Mouse (Mus musculus): ENCODE measurements around the gene Rbfox2. TPM values are rescaled to one million over a fixed set of nuclear protein-coding genes. Genes with fewer than 3 reads are reported as not detected.

Gene Rbfox2
- polyA plus RNA-seq, 1 experiment from 2014 or later: 16.8 TPM

GRCm38 (mm10) chr15:77154248-77154785 lies 152.5 kb downstream of the Rbfox2 start:
- Histone ChIP-seq H3K27me3 (replicated peaks; ENCODE audit: control insufficient read depth, insufficient read depth, low read length) (no peaks in the 10 kb centered on the region), H3K9me3 (ENCODE audit: control insufficient read depth) (no peaks in the 10 kb centered on the region), H3K27ac (ENCODE audit: low read depth, low read length) (no peak overlapping the region), H3K4me1 (replicated peaks; ENCODE audit: control insufficient read depth, insufficient read depth, low read length) (0 out of 2 replicates have a peak, but pooled peaks cover 5% of the 10 kb centered on the region), H3K9ac (ENCODE audit: low read depth, low read length) (no peak overlapping the region), H3K4me2 (replicated peaks; ENCODE audit: low read depth) (no peak overlapping the region), H3K36me3 (ENCODE audit: control insufficient read depth, insufficient read depth) (no peaks in the 10 kb centered on the region), H3K4me3 (ENCODE audit: low read depth, low read length) (0 out of 2 replicates have a peak overlapping the region, but pooled peaks have one; percentile 50)
- 66% methylated on average over 10 of the region's 10 CpGs for WGBS
- no peak for TF ChIP-seq CTCF (IDR thresholded peaks at IDR 0.05; ENCODE audit: low read depth)
- ATAC-seq: no peak

GRCm38 (mm10) chr15:77153625-77154024 lies 153.2 kb downstream of the Rbfox2 start:
- H3K9ac ChIP-seq (ENCODE audit: low read depth, low read length): peak overlapping the region; percentile 43; the same call in 1 of the 2 replicates
- H3K4me3 ChIP-seq (ENCODE audit: low read depth, low read length): peak overlapping the region; percentile 50
- H3K36me3 ChIP-seq (ENCODE audit: control insufficient read depth, insufficient read depth): no peaks in the 10 kb centered on the region
- H3K9me3 ChIP-seq (ENCODE audit: control insufficient read depth): no peaks in the 10 kb centered on the region
- H3K4me2 ChIP-seq (replicated peaks; ENCODE audit: low read depth): peak overlapping the region; percentile 71
- H3K27ac ChIP-seq (ENCODE audit: low read depth, low read length): peak overlapping the region; percentile 68
- peak; percentile 41 for TF ChIP-seq CTCF (IDR thresholded peaks at IDR 0.05; ENCODE audit: low read depth)
- no peaks in the 10 kb centered on the region for H3K27me3 ChIP-seq (replicated peaks; ENCODE audit: control insufficient read depth, insufficient read depth, low read length)
- peak; percentile 87 for ATAC-seq
- H3K4me1 ChIP-seq (replicated peaks; ENCODE audit: control insufficient read depth, insufficient read depth, low read length): 0 out of 2 replicates have a peak, but pooled peaks cover 5% of the 10 kb centered on the region
- 1% methylated on average over 12 of the region's 12 CpGs for WGBS

GRCm38 (mm10) chr15:77153088-77153546 lies 153.7 kb downstream of the Rbfox2 start:
- Histone ChIP-seq H3K9me3 (ENCODE audit: control insufficient read depth) (no peaks in the 10 kb centered on the region), H3K4me3 (ENCODE audit: low read depth, low read length) (peak overlapping the region; percentile 50), H3K36me3 (ENCODE audit: control insufficient read depth, insufficient read depth) (no peaks in the 10 kb centered on the region), H3K27ac (ENCODE audit: low read depth, low read length) (peak overlapping the region; percentile 68), H3K27me3 (replicated peaks; ENCODE audit: control insufficient read depth, insufficient read depth, low read length) (no peaks in the 10 kb centered on the region), H3K9ac (ENCODE audit: low read depth, low read length) (peak overlapping the region; percentile 43), H3K4me2 (replicated peaks; ENCODE audit: low read depth) (peak overlapping the region; percentile 71), H3K4me1 (replicated peaks; ENCODE audit: control insufficient read depth, insufficient read depth, low read length) (0 out of 2 replicates have a peak, but pooled peaks cover 5% of the 10 kb centered on the region)
- peak; percentile 51; the same call in 1 of the 2 replicates for ATAC-seq
- WGBS: 0% methylated on average over 3 of the region's 3 CpGs
- TF ChIP-seq CTCF (IDR thresholded peaks at IDR 0.05; ENCODE audit: low read depth): no peak

GRCm38 (mm10) chr15:77152336-77153087 lies 154.3 kb downstream of the Rbfox2 start:
- no peak for ATAC-seq
- H3K27ac ChIP-seq (ENCODE audit: low read depth, low read length): peak overlapping the region; percentile 68
- no peaks in the 10 kb centered on the region for H3K27me3 ChIP-seq (replicated peaks; ENCODE audit: control insufficient read depth, insufficient read depth, low read length)
- peak overlapping the region; percentile 71 for H3K4me2 ChIP-seq (replicated peaks; ENCODE audit: low read depth)
- TF ChIP-seq CTCF (IDR thresholded peaks at IDR 0.05; ENCODE audit: low read depth): peak; percentile 36
- WGBS: 3% methylated on average over 19 of the region's 19 CpGs
- peak overlapping the region; percentile 50 for H3K4me3 ChIP-seq (ENCODE audit: low read depth, low read length)
- no peaks in the 10 kb centered on the region for H3K36me3 ChIP-seq (ENCODE audit: control insufficient read depth, insufficient read depth)
- H3K9me3 ChIP-seq (ENCODE audit: control insufficient read depth): no peaks in the 10 kb centered on the region
- H3K9ac ChIP-seq (ENCODE audit: low read depth, low read length): peak overlapping the region; percentile 43
- H3K4me1 ChIP-seq (replicated peaks; ENCODE audit: control insufficient read depth, insufficient read depth, low read length): 0 out of 2 replicates have a peak, but pooled peaks cover 5% of the 10 kb centered on the region

- no peaks in the 10 kb centered on the region for H3K27me3 ChIP-seq (replicated peaks; ENCODE audit: control insufficient read depth, insufficient read depth, low read length)
- ATAC-seq: no peak
- peak overlapping the region; percentile 50 for H3K4me3 ChIP-seq (ENCODE audit: low read depth, low read length)
- 15% methylated on average over 4 of the region's 4 CpGs for WGBS
- 0 out of 2 replicates have a peak overlapping the region, but pooled peaks have one; percentile 68 for H3K27ac ChIP-seq (ENCODE audit: low read depth, low read length)
- no peak overlapping the region; the same call in 1 of the 2 replicates for H3K9ac ChIP-seq (ENCODE audit: low read depth, low read length)
- peak overlapping the region; percentile 71 for H3K4me2 ChIP-seq (replicated peaks; ENCODE audit: low read depth)
- H3K36me3 ChIP-seq (ENCODE audit: control insufficient read depth, insufficient read depth): peaks cover 4% of the 10 kb centered on the region; the same call in 1 of the 2 replicates
- no peaks in the 10 kb centered on the region for H3K9me3 ChIP-seq (ENCODE audit: control insufficient read depth)
- 0 out of 2 replicates have a peak, but pooled peaks cover 5% of the 10 kb centered on the region for H3K4me1 ChIP-seq (replicated peaks; ENCODE audit: control insufficient read depth, insufficient read depth, low read length)
- no peak for TF ChIP-seq CTCF (IDR thresholded peaks at IDR 0.05; ENCODE audit: low read depth)
Measured at GRCm38 (mm10) chr15:77151816-77152215, 155.0 kb downstream of the Rbfox2 start.

GRCm38 (mm10) chr15:77151178-77151577 lies 155.6 kb downstream of the Rbfox2 start:
- no peak for ATAC-seq
- Histone ChIP-seq H3K9ac (ENCODE audit: low read depth, low read length) (no peak overlapping the region), H3K4me3 (ENCODE audit: low read depth, low read length) (no peak overlapping the region), H3K4me2 (replicated peaks; ENCODE audit: low read depth) (peak overlapping the region; percentile 71), H3K36me3 (ENCODE audit: control insufficient read depth, insufficient read depth) (peaks cover 5% of the 10 kb centered on the region; the same call in 1 of the 2 replicates), H3K9me3 (ENCODE audit: control insufficient read depth) (no peaks in the 10 kb centered on the region), H3K4me1 (replicated peaks; ENCODE audit: control insufficient read depth, insufficient read depth, low read length) (0 out of 2 replicates have a peak, but pooled peaks cover 5% of the 10 kb centered on the region), H3K27me3 (replicated peaks; ENCODE audit: control insufficient read depth, insufficient read depth, low read length) (no peaks in the 10 kb centered on the region), H3K27ac (ENCODE audit: low read depth, low read length) (no peak overlapping the region)
- 44% methylated on average over 8 of the region's 8 CpGs for WGBS
- TF ChIP-seq CTCF (IDR thresholded peaks at IDR 0.05; ENCODE audit: low read depth): no peak

All from intestine, postnatal 0 days (tissue).